Mouse (Mus musculus) ovary, postnatal 10 days (tissue): ENCODE data around the gene Coro1c.
A peak's percentile ranks its signal among the peaks of the same experiment; 100 is the strongest.

Source experiments
- DNase-seq: peaks from one replicate; pipeline ENCODE4 v3.0.0; 2022; ENCODE audit warnings: low spot score

Gene Coro1c

DNA sequence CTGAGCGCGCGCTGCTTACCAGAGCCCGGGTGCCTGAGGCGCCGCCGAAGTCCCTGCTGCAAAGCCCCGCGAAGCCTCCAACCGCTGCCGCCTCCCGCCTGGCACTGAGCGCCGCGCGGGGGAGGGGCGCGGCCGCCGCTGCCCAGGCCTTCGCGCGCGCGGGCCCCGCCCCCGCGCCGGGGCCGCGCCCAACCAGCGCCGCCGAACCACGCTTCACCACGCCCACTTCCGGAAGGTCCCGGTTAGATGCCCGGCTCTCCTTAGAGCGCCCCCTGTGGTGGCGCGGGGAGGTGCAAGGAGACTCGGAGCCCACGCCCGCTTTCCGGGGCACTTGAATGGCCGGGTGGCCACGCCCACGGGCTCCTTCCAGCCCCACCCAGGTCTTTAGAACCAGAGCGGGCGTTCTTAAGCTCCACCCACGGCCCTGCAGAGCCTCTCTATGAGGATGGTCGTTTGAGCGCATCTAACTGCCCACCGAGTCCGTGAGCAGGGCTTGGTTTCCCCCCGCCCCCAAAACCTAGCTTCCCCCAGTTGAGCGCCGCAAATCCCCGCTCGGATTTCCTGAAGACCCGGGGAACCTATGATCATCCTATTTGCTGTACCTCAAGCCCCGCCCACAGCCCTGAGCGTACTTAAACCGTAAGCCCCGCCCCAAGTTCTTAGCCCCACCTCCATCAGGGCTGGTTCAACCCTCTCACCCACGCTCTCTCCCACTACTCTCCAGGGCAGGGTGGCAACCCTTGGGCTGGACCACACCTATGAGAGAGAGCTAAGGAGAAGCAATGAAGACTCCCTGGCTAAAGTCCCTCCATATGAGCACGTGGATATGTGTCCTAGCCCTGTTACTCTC, at the start of gene Coro1c:
Gene Coro1c (minus strand): TSS at position 167 of the 850 bp plus-strand sequence.
- peak; percentile 99 for DNase-seq

DNA sequence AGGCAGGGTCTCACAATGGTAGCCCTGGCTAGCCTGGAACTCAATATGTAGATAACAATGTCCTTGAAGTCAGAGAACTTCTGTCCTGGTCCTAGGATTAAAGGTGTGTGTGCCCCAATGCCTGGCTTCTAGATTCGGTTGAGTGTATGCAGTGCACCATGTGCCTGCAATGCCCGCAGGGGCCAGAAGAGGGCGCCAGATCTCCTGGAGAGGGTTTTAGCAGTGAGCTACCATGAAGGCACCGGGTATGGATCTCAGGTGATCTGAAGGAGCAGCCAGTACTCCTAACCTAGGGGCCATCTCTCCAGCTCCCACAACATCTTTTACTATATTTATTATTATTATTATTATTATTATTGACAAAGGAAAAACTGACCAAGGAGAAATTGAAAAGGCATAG, 48.0 kb upstream of the Coro1c start:
- DNase-seq: peak; percentile 90

DNA sequence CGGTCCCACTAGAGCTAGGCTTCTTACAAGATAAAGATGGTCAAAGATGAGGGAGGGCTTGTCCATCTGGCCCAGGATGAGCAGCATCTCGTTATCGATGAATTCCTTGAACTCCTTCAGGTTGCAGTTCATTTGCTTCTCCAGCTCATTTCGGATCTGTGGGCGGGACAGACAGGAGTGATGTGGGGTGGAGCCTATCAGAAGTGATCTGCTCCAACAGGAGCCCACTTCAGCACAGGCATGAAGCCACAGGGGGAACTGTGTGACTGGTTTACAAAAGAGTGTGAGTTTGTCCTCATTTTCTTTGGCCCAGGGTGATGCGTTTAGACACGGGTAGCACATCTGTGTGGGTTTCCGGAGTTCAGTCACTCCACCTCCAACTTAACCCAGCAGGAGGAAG, 47.1 kb upstream of the Coro1c start:
- DNase-seq: no peak

DNA sequence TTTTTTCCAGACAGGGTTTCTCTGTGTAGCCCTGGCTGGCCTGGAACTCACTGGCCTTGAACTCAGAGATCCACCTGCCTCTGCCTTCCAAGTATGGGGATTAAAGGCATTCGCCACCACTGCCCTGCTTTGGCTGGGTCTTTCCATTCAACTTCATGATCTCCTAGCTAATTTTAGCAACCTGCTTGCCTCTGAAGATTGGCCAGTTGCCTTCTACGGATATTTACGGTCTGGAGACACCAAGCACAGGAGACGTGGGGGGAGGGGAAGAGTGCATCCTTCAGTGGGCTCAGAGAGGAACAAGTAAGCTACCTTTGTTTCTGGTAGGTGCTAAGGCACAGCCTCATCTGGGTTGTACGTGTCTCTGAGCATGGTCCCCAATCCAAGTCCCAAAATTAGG, 46.7 kb upstream of the Coro1c start:
- no peak for DNase-seq

DNA sequence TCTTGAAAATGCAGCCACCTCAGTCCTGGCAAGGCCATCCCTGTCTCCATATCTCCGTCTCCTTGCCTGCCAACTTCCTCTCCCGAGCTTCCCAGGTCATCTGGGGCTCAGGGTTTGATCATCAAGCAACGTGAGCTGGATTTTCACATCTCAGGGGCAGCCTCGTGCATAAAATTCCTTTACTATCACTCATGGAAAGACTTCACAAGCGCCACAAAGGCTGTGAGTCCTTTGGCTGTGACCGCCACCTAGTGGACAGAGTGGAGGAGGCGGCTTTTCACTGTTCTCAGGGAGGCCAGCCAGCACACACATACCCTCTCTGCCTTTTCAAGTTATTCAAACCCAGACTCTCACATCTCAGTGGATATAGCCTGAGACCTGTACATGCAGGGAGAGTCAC, 45.9 kb upstream of the Coro1c start:
- DNase-seq: peak; percentile 67

DNA sequence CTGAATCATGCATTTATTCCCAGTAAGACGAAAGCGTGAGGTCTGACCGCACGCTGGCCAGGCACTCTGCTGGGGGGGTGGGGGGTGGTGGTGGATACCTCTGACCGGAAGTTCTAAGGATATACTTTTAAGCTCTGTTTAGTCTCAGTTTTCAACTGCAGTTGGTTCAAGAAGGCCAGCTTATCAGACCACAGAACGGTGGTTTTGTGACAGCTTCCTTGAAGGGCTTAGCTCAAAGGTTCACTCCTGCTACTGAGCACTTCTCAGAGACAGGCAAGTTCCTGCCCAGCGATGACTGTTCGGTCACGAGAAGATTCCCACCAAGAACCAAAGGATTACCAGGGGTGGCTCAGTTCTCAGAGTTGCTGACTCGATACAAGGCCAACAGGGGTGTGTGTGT, 44.0 kb upstream of the Coro1c start:
- DNase-seq: no peak

DNA sequence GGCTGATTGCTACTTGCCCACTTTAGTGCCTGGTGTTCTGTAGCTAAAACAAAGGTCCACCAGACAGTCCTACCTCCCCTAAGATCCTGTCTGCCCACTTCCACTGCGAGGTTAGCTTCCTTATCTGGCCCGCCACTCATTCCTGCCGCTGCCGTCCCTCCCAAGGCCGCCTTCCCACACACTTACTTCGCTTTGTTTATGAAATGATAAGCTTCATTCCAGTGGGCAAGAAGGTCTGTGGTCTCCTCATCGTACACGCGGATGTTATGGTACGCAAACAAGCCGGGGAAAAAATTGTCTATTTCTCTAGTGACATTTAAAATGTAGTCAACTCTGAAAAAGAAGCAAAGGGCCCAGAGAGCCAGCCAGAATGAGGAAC, 43.1 kb upstream of the Coro1c start:
- DNase-seq: no peak

DNA sequence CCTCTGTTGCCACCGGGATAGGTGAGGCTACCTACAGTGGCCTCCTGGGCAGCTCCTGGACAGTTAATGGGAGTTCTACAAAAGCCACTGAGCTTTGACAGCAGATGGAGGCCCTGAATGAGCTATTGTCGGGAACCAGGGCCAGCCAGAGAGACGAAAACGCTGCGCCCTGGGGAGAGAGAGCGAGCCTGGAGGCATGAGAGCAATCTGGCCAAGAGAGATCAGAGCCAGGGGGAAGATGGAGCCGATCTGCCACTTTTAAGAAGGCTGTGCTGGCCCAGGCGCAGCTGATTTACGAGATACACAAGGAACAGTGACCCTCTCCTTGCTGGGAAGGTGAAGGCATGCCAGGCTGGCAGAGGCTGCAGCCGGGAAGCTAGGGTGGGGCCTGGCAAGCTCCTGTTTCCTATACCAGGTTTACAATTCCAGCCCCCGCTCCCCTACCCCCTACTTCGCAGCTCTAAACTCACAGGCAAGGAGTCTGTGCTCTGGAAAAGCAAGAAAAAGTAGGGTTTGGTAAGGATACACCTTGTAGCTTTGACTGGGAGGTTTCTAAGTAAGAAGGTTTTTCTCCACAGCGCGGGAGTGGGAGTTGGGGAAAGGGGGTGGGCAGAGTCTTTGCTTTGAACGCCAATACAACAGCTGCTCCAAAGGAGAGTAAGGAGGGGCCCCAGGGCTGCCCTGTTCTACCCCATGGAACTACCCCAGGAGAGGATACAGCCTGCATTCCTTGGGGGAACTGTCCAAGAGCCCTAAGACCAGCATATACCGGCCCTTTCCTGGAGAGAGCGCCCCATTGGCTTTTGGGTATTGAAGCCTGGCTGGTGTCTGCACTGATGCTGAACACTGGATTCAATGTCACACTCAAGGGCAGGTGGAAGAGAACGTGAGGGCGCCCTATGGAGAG, 42.5 kb upstream of the Coro1c start:
- no peak for DNase-seq

DNA sequence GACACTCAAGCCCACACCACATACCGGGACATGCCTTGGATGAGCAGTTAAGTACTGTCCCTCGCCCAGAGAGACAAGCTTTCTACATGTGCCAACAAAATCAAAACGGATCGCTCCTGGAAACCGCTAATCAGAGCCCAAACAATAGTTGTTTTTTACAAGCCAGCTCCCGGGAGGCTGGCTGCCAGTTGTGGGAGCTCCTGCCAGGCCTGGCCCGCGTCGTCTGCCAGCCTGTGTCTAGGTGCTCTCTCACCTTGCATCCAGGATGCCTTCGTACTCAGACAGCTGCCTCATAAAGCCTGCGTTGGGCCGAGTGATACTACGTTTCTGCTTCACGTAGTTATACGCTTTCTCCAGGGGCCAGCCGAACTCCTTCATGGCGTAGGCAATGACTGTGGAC, 41.6 kb upstream of the Coro1c start:
- no peak for DNase-seq

DNA sequence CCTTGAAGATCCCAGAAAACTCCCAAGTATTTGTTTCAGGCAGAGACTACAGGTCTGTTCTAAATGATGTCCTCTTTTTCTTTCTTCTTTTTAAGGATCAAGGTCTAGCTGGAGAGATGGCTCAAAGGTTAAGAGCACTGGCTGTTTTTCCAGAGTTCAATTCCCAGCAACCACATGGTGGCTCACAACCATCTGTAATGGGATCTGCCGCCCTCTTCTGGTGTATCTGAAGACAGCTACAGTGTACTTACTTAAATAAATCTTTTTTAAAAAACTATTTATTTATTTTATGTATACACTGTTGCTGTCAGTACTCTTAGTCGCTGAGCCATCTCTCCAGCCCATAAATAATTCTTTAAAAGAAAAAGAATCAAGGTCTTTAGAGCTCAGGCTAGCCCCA, 38.7 kb upstream of the Coro1c start:
- no peak for DNase-seq

DNA sequence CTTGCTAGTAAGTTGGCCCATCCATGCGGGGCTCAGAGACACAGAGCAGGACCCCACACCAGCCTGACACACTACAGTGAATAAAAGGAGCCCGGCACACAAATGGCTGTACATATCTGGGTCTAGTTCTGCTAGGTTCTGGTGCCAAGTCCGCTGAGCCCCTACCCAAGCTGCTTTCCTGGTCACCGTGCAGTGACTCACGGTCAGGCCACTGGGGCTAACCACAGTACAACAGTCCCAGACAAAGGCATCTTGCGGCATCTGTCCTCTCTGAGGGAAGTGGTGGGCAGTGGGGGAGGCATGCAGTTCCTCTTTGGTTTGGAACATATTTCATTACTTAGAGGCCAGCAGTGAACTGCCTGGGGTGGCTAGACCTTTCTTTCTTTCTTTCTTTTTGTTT, 36.6 kb upstream of the Coro1c start:
- DNase-seq: no peak

DNA sequence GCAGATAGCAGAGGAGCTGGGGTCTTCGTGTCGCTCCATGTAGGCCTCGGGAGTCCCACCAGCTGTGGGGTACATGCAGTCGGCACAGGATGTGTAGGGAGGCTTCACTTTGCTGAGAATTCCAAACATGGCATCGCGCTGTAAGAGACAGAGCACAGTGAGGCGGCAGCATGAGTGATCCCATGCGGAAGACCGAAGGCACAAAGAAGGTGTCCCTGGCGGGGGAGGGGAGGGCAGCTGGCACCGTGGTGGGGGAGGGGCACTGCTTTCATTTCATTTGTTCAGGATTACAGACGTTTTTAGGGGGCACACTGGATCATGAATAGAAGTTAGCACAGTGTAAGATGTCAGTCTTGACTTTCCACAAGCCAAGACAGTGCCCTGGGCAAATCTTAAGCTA, 34.8 kb upstream of the Coro1c start:
- no peak for DNase-seq

DNA sequence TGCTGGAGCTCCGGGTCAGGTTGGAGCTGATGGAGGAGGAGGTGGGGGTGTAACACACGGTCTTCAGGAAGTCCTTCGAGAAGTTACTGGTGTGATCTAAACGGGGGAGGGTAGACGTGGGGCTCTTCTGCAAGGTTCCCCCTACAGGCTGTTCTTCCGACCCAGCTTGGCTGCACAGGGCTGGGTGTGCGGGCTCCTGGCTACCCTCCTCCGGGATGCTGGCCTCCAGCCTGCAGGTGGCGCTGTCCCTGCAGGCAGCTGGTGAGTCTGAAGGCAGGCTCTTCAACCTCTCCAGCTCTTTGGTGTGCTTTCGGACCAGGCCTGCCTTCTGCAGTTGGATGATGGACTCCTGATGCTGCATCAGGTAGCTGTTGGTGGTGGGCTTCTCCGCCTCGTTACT, 34.0 kb upstream of the Coro1c start:
- no peak for DNase-seq

DNA sequence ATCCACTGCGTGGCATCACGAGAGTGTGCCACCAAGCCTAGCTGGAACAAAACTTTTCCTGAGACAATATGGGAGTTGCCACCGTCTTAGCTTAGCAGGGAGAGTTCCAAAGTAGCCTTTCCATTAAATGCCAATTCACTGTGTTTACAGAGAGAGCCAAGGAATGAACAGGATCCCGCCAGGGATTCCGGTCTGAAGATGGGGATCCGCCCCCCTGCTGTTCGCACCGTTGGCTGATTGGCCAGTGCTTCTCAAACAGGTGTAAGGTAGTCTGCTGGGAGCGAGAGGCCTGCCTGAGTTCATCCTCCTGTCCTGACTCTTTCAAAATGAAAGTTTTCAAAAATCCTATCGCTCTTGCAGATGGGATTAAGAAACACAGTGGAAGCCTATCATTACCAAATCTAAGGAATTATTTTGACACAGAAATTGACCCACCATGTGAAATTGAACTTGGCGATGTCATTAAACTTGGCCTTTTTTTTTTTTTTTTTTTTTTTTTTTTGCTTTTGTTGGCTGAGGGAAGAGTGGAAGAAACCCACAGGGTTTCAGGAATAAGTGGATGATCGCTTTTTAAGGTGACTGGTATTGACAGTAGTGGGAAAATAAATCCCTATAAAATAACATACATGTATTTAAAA, 30.8 kb upstream of the Coro1c start:
- DNase-seq: no peak

DNA sequence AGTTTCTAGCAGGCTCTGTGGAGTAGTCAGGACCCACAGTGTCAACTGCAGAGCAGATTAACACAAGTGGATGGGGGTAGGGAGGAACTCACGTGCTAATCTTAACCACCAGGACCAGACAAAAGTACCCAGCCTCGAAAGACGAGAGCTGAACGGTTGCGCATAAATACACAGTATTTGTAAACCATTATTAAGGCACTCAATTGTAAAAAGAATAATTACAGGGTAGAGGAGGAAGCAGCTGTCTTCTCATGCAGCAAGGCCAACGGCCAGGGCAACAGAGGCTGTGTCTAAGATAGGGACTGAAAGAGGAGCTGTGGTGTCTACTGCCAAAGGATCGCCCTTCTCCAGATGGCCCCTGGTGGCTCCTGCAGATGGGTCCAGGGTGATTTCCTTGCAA, 29.1 kb upstream of the Coro1c start:
- DNase-seq: no peak

DNA sequence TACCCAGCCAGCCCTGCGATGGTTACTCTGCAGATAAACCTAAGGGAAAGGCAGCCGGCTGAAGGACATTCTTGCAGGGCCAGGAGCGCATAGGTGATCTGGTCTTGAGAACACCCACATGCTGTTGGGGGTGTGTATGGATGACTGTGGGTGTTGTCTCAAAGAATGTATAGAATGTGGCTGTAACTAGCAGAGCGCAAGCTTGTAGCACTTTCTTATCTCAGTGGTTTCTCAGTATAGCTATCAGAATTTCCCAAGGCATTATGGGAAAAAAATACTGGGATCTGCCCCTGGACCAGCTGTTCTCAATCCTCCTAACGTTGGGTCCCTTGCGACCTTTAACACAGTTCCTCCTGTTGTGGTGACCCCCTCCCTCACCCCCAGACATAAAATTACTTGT, 25.3 kb upstream of the Coro1c start:
- DNase-seq: no peak

DNA sequence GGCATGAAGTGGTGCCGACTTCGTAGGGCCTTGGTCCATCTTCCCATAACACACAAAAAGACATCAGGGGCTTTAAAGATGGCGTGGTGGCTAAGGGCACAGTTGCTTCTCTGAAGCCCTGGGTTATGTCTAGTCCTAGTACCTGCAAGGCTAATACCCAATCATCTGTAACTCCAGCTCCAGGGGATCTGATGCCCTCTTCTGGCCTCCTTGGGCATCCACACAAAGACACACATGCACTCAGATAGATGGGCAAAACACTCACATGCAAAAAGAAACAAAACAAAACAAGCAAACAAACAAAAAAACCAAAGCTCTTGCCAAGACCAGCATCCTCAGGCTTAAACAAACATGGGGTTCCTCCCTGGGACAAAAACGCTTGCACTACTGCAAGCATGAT, 24.9 kb upstream of the Coro1c start:
- DNase-seq: no peak

DNA sequence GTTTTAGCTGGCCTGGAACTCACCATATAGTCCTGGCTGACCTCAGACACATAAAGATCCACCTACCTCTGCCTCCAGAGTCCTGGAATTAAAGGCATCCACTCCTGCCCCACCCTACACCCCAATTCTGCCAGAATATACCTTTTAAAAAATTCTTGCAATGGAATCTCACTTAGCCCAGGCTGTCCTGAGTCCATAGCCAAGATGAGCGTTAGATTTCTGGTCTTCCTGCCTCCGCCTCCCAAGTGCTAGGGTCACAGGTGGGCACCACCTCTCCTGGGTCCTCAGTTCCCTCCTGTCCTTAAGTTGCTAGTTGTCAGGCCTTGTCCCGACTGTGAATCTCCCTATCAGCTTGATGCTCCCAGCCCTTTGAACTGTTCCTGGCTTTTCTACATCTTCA, 23.8 kb upstream of the Coro1c start:
- DNase-seq: no peak

DNA sequence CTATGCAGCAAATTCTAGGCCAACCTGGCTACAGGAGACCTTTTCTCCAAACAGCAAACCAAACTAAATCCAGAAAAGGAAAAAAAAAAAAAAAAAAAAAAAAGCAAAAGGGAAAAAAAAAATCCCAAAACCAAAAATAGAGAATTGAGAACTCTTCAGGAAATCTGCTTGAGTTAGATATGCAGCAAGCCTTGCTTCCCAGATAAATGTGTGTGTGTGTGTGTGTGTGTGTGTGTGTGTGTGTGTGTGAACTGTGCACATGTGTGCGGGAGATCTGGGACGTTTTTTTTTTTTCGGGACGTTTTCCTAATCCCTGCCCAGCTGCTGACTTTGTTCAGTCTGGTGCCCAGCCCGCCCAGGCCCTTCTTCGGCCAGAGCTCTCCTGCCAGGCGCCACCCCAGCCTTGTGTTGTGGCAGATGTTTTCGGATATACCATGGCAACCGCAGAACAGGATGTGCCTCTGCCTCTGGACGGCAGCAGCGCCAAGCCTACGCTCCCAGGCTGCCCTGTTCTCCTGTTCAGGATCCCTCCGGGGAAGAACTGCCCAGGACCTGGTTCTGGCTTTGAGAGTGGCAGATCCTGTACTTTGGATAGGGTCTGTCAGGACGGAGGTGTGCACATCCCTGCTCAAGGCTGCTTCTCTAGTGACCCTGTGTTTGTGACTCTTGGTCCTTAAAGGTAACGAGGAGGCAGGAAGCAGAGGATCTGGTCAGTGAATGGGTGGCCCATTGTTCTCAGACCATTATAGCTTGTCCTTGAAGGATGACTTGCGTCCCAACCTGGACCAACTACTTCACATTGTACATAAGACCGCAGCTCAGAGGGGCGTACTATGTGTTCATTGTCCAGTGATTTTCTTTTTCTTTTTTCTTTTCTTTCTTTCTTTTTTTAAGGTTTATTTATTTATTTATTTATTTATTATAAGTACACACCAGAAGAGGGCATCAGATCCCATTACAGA, 22.4 kb upstream of the Coro1c start:
- DNase-seq: no peak

DNA sequence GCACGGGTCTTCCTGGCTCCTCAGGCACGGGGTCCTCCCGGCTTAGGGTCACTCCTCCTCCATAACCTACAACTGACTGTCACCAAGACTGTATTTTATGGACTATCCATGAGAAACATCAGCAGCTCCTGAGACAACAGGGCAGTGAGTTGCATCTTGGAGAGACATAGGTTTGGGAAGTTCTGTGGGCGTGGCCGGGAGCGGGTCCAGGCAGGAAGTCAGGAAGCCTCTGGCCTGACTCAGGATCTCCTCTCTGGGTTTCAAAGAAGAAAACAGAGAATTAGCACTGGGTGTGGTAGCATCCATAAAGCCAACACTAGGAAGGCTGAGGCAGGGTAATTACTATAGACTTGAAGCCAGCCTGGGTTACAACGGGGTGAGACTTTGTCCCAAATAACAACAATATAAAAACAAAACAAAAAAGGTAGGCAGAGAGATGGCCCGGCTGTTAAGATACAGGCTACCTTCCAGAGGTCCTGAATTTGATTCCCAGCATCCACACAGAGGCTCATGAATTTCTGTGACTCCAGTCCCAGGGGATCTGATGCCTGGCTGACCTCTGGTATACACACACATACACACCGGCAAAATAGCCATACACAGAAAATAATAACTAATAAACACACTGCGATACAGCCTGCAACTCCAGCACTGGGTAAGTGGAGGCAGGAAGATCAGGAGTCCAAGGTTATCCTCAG, 21.5 kb upstream of the Coro1c start:
- no peak for DNase-seq

DNA sequence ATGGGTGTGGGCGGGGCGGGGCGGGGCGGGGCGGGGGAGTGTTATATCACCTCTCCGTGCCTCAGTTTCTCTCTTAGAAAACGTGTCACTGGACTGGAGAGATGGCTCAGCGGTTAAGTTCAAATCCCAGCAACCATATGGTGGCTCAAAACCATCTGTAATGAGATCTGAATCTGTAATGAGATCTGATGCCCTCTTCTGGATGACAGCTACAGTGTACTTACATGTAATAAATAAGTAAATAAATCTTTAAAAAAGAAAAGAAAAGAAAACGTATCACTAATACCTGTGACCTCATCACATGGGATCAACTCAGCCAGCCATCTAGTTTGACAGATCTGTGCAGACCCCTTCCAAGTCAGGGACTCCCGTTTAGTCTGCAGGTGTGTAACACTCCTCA, 21.0 kb upstream of the Coro1c start:
- no peak for DNase-seq
